Mouse (Mus musculus): ENCODE data around the gene Reln.
A peak's percentile ranks its signal among the peaks of the same experiment; 100 is the strongest.

The Reln gene

GRCm38 (mm10) chr5:22344556-22344975 is at the start of gene Reln:
Gene Reln (minus strand): TSS chr5:22344702.
- DNase-seq (ENCODE audit: low spot score in 2 of 2), result no peak

GRCm38 (mm10) chr5:22388502-22388901 is 44.0 kb upstream of the Reln start:
- DNase-seq (ENCODE audit: low spot score in 2 of 2), result no peak

- no peak for DNase-seq (ENCODE audit: low spot score in 2 of 2)
Observed at GRCm38 (mm10) chr5:22360510-22360909, 16.0 kb upstream of the Reln start.

- no peak for DNase-seq (ENCODE audit: low spot score in 2 of 2)
Observed at GRCm38 (mm10) chr5:22348412-22348811, 3.9 kb upstream of the Reln start.

- no peak for DNase-seq (ENCODE audit: low spot score in 2 of 2)
Observed at GRCm38 (mm10) chr5:22347732-22348131, 3.2 kb upstream of the Reln start.

GRCm38 (mm10) chr5:22345894-22346635 is 1.6 kb upstream of the Reln start:
- no peak for DNase-seq (ENCODE audit: low spot score in 2 of 2)

GRCm38 (mm10) chr5:22344976-22345651 is 612 bp upstream of the Reln start:
- no peak for DNase-seq (ENCODE audit: low spot score in 2 of 2)

- DNase-seq (ENCODE audit: low spot score in 2 of 2), result peak in 1 of 2 experiments; percentile 12
Observed at GRCm38 (mm10) chr5:22343843-22344555, 503 bp downstream of the Reln start.

GRCm38 (mm10) chr5:22343536-22343842 is 1.0 kb downstream of the Reln start:
- DNase-seq (ENCODE audit: low spot score in 2 of 2), result no peak

- DNase-seq (ENCODE audit: low spot score in 2 of 2), result no peak
Observed at GRCm38 (mm10) chr5:22342461-22342860, 2.0 kb downstream of the Reln start.

- no peak for DNase-seq (ENCODE audit: low spot score in 2 of 2)
Observed at GRCm38 (mm10) chr5:22340991-22341390, 3.5 kb downstream of the Reln start.

- no peak for DNase-seq (ENCODE audit: low spot score in 2 of 2)
Observed at GRCm38 (mm10) chr5:22335408-22335807, 9.1 kb downstream of the Reln start.

- no peak for DNase-seq (ENCODE audit: low spot score in 2 of 2)
Observed at GRCm38 (mm10) chr5:22330802-22331201, 13.7 kb downstream of the Reln start.

GRCm38 (mm10) chr5:22328431-22329359 is 15.8 kb downstream of the Reln start:
- no peak for DNase-seq (ENCODE audit: low spot score in 2 of 2)

- DNase-seq (ENCODE audit: low spot score in 2 of 2), result no peak
Observed at GRCm38 (mm10) chr5:22327170-22327569, 17.3 kb downstream of the Reln start.

- DNase-seq (ENCODE audit: low spot score in 2 of 2), result no peak
Observed at GRCm38 (mm10) chr5:22323801-22324200, 20.7 kb downstream of the Reln start.

GRCm38 (mm10) chr5:22317807-22318206 is 26.7 kb downstream of the Reln start:
- no peak for DNase-seq (ENCODE audit: low spot score in 2 of 2)

GRCm38 (mm10) chr5:22316471-22316870 is 28.0 kb downstream of the Reln start:
- no peak for DNase-seq (ENCODE audit: low spot score in 2 of 2)

GRCm38 (mm10) chr5:22315990-22316389 is 28.5 kb downstream of the Reln start:
- DNase-seq (ENCODE audit: low spot score in 2 of 2), result no peak

GRCm38 (mm10) chr5:22312995-22313394 is 31.5 kb downstream of the Reln start:
- DNase-seq (ENCODE audit: low spot score in 2 of 2), result peak in 1 of 2 experiments; percentile 14

GRCm38 (mm10) chr5:22311046-22311445 is 33.5 kb downstream of the Reln start:
- DNase-seq (ENCODE audit: low spot score in 2 of 2), result no peak

GRCm38 (mm10) chr5:22309001-22309400 is 35.5 kb downstream of the Reln start:
- no peak for DNase-seq (ENCODE audit: low spot score in 2 of 2)

All from frontal cortex, postnatal 36 days (tissue).